Mouse (Mus musculus): Measurements from ENCODE around the gene Galnt6.

DNA sequence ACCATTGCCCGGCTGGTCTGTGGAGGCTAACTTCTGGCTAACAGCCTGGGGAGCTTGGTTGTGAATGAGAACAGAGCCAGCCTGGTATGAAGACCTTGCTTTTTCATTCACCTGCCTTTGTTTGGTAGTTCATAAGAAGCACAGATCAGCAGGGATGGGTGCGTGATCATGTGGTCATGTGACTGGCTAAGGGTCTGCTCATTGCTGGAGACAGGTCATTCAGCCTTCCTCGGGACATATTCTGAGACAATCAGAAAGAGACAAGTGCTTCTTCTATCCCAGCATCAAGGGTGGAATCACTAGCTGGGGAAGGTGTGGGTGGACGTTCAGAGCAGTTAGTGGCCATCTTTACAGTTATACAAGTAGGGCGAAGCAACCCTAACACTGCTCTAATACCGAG lies 10.3 kb upstream of the Galnt6 start:
- TF ChIP-seq CTCF (IDR thresholded peaks at IDR 0.05) (no peak), EP300 (IDR thresholded peaks at IDR 0.05) (no peak)
